Mouse (Mus musculus) adrenal gland, adult 8-10 months (tissue): ENCODE measurements around the gene Hip1. TPM values are rescaled to one million over a fixed set of nuclear protein-coding genes. Genes with fewer than 3 reads are reported as not detected.
A peak's percentile ranks its signal among the peaks of the same experiment; 100 is the strongest.
"Not testable (repeated sequence)": the region's sequence is repeated elsewhere in the genome, so short reads cannot be mapped to it uniquely, and the experiment has no call there.

Experiments used
- DNase-seq: peaks from one replicate; pipeline ENCODE4 v3.0.0; 2022
- total RNA-seq, 4 experiments: library from RNA; stranded (reverse); gene quantifications; 2 replicates each; pipeline ENCODE4 v1.2.4; 2022

Hip1 gene
- total RNA-seq, 4 experiments from 2014 or later: 18.9 to 39.9 (median 33.1) TPM

DNA sequence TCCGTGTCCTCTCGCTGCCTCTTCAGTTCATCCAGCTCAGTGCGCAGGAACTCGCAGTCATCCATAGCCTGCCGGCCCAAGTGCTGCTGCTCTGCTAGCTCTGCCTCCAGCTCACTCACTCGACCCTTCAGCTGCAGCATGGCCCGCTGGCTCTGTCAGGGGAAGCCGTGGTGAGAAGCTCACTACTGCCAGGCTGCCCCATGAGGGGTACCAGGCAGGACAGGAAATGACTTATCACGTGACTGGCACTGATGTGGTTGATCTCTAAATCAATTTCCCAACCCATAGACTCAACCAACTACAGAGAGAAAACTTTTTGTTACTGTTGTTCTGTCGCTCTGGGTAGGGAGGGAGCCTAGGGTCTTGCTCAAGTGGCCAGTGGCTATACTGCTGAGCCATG is 109.9 kb downstream of the Hip1 start:
- no peak for DNase-seq

DNA sequence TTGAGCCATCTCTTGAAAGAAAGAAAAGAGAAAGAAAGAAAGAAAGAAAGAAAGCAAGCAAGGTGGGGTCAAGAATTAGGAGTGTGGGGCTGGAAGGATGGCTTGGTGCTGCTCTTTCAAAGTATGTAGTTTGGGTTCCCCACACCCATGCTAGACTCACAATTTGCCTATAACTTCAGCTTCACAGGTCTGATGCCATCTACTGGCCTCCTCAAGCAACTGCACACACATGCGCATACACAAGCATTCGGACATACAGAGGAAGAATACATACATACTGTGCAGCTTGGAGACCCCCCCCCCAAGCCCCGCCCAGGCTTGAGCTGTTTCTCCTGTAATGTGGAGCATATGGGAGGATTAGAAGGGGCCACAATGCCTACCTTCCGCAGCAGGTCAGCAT is 111.1 kb downstream of the Hip1 start:
- no peak for DNase-seq

DNA sequence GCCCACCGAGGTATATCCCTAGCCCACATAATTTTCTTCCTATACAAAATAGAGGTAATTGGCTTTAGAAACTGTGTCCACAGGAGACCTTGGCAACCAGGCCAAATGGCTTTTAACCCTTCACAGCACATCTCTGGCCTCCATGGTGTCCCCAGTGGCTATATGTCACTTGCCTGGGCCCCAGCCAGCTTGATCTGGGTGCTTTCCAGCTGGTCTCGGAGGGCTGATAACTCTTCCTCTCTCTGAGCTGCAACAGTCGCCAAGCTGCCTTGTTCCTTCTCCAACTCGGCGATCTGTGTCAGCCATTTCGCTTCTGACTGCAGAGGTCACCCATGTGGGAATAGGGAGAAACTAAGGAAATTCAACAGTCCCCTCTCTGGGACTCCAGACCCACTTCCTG is 113.8 kb downstream of the Hip1 start:
- DNase-seq: no peak

DNA sequence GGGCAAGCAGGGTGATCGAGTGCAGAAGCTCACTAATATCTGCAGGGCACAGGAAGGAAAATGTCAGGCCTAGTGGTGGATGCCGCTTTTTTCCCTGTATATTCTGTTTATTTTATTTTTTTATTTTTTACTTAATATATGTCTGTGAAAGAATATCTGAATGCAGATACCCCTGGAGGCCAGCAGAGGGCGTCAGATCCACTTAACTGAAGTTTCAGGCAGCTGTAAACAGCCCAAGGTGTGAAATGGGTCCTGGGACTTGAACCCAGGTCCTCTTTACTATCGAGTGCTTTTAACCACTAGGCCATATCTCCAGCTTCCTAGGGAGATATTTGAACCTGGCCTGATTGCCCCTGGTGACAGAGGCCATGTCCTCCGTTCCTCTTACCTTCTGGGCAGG is 116.1 kb downstream of the Hip1 start:
- no peak for DNase-seq

DNA sequence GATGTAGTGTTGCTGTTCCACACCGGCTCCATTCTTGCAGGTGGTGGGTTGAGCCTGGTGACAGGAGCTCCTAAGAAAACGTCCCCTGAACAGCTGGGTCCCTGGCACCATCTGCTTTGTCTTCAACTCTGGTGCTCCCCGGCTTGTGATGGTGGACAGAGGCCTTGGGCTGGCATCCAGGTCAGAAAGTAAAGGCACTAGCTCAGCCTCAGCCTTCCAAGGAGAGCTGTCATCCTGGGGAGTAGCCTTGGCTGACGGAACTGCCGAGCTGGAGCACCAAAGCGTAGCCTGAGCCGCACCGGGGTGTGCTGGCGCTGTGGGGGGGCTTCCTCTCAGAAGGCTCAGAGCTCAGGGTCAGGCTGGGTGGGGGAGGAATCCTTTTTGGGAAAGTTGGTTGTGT is 134.7 kb downstream of the Hip1 start:
- peak; percentile 63 for DNase-seq

DNA sequence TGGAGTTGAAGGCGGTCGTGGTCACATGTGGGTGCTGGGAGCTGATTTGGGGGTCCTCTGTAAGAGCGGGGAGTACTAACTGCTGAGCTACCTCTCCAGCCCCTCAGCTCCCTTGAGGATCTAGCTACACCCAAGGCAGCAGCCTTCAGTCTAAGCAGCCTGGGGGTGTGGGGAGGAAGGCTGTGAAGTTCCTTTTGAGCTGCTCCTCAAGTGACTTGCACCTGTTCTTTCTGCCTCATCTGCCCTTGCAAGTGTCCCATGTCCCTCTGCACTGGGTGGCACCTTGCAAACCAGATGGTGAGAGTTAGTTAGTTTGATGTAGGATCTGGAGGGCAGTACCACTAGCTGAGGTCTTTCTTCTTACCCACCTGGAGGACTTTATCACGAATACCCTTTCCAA is 136.8 kb downstream of the Hip1 start:
- no peak for DNase-seq

DNA sequence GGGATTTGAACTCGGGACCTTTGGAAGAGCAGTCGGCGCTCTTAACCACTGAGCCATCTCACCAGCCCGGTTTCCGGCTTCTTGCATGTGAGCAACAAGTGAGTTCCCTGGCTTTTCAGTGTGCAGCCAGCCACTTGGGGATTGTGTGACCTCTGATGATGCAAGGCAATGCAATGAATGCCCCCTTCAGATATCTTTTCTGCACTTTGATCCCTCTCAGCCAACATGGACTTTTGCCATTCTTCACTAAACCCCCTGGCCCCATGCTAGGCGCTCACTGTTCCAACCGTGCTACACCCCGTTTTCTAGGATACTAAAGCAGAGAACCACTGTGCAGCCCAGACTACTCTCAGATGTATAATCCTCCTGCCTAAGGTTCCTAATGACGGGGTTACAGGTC is 139.5 kb downstream of the Hip1 start:
- DNase-seq: no peak

DNA sequence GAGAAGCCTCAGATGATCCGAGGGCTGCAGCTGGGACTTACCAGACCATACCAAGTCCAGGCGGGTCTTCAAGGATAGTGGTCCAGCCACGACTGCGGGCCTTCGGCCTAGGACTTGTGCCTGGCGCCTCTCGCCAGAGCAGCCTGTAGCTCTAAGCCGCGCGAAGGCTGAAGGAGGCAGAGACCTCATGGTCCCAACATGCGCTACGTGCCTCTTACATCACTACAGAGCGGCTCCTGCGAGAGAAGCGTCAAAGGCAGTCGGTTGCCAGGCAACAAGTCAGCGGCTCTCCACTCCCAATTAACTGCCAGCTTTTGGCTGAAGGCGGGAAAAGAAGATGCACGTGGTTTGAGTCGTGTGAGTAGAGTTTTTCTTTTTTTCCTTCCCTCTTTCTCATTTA is 140.3 kb downstream of the Hip1 start:
- no peak for DNase-seq

DNA sequence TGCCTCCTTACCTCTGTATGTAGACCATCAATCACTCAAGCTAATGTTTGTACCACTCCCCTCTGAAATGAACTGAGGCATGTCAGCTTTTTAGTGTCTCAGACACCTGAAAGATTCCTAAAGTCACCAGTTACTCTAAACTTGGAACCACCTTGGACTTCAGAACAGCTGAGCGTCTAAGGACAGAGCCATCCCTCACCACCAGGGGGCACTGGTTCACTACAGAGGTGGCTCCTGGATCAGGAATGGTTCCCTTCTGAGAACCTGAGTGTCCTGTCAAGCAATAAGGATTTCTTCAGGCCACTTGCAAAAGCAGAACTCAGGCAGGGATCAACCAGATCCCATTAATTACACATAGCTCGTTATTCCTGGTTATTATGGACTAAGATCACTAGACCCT is 144.7 kb downstream of the Hip1 start:
- DNase-seq: peak; percentile 59

DNA sequence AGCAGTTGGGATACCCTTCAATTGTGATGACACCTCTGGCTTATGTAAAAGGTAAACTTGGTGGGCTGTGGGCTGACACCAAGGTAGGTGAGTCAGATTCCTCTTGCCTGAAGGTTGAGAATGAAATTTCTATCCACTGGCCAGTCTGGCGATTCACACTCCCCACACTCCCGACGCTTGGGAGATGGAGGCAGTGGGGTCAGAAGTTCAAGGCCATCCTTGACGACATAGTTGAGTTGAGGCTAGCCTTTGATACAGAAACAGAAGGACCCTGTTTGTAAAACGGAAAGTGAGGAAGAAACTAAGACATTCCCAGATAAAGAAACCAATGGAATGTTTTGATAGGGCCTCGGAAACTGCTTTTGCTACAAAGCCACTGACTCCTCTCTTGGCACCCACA is 145.5 kb downstream of the Hip1 start:
- DNase-seq: no peak

DNA sequence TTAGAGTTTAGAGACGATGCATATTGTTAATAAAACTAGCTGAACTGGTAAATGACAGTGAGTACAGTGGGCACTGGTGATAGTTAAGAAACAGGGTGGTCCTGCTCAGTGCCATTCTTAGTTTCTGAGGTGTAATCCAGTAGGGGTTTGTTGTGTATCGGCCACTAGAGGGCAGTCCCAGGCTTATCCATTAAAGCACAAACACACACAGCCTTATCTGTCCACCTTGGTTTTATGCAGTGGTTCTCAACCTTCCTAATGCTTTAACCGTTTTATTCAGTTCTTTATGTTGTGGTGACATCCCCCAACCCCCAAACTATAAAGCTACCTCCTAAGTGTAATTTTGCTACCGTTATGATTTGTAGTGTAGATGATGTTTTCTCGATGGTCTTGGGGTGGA is 149.1 kb downstream of the Hip1 start:
- no peak for DNase-seq

DNA sequence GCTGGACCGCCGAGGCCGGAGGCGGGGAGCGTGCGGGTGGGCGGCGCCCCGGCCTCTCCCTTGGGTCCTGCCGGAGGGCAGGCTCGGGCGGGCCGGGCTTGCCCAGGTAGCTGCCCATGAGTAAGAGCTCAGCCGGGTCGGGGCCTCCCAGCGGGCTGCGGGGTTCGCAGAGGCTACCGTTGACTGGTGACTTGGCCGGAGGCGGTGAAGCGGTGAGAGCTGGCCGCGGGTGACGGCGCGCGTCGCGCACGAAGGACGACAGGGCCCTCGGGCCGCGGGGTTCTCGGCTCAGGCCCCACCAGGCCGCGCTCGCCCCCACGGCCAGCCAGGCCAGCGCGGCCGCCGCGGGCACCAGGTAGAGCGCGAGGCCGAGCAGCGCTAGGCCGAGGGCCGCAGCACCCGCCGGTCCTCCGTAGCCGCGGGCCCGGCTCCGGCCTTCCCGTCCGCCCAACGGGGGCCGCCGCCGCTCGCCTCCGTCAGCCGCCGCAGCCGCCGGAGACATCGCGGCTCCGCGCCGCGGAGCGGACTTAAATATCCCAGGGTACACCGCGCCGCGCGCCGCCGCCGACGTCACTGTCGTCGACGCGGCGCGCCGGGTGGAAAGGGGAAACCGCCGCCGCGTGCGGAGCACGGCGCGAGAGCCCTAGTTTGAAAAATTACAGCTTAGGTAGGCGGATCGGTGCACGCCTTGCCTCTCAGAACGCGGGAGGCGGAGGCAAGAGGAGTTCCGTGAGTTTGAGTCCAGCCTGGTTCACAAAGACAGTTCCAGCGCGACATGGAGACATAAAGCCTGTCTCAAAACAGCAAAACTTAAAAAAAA is 150.7 kb downstream of the Hip1 start, which contains the start of gene Pom121:
TSS of gene Pom121 (minus strand) at position 543 of the 820 bp plus-strand sequence.
- peak; percentile 76 for DNase-seq

DNA sequence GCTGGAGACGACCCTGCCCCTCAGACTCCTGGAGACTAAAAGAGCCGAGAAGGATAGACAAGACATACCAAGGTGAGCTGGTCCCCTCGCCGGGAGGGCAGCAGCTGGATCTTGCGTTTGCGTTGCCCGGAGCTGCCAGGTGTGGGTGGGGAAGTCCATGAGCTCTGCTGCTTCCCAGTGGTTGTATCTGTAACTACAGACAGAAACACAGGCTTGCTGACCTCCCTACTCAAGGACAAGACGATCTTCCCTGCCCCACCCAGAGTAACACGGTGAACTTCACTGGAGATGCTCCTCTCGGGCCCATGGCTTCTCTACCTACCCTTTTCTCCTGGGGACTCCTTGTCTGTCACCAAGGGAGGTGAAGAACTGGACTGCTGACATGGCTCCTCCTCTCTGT is 161.1 kb downstream of the Hip1 start:
- no peak for DNase-seq

DNA sequence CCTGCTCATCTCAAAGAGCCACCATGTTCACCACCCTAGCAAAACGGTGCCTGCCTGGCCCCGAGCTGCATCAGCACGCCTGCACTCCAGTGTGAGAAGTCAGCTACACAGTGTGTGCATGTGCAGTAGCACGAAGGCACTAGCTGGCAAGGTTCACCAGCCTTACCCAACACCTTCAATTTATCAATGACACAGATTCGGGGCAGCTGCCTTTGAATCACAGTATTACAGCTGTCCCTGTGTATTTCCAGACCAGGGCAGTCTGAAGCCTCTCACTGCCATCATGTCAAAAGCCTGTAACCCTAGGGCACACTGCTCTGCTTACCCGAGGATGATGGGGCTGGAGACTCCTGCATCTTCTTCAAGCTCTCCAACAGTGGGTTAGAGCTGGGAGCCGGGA is 162.2 kb downstream of the Hip1 start:
- DNase-seq: no peak

DNA sequence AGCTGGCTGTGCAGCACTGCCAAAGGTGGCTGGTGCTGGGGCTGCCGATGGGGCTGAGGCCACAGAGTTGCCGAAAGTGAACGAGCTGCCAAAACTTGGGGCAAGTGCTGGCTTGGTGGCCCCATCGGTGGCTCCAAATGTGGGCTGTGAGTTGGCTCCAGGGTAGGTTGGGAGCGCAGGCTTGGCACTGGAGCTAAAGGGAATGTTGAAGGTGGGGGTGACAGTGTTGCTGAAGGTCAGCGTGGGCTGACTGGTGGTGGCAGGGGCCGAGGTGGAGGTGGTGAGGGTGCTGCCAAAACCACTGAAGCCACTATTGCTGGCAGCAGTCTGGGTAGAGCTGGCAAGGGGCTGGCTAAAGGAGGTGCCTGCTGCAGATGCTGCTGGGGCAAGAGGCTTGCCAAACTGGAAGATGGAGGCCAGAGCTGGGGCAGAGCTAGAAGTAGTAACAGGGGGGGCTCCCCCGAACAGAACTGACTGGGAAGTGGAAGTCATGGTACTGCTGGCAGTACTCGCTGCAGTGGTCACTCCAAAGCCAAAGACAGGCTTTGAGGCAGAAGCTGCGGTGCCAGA is 163.5 kb downstream of the Hip1 start:
- no peak for DNase-seq

DNA sequence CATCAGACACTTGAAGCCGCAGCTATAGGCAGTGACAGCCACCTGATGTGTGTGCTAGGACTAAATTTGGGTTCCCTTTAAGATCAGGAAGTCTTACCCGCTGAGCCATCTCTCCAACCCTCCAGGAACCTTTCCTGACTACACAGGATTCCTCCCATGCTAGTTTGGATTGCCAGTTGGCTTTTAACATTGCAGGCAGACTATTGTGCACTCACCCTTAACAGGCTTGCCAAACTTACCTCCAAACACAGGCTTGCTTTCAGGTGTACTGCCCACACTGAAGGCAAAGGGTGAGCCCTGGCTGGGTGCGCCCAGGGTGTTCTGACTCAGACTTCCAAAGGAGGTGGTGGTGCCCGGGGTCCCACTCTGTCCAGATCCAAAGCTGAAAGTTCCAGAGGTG is 164.2 kb downstream of the Hip1 start:
- DNase-seq: no peak

DNA sequence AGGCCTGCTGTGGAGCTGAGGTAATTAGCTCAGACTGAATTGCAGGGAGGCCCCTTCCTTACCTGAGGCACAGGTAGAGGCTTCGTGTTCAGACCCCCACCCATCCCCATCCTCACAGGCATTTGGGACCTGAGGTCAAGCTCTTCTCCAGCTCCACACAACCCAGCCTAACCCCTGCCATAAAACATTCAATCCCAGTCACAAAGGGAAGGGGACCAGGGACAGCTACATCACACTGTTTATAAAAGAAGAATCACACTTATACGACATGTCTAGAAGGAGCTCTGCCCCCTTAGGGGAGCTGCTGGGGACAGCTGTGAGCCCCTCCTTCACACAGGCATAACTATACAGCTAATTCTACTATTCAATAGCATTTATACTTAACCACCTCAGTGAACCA is 168.6 kb downstream of the Hip1 start:
- no peak for DNase-seq

DNA sequence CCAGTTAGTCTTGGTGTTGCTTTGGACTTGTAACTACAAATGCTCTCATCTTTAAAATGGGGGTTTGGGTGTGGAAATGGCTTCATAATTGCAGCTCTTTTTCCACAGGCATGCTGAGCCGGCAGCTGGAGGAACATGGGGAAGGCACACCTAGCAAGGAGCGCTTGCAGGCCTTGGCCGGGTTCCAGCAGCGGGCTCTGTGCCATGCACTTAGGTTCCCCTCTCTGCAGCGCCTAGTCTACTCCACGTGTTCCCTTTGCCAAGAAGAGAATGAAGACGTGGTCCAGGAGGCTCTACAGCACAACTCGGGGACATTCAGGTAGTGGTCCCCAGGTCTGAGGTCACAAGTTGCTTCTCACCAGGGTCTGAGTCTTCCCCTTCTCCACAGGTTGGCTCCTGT is 169.8 kb downstream of the Hip1 start:
- DNase-seq: no peak

DNA sequence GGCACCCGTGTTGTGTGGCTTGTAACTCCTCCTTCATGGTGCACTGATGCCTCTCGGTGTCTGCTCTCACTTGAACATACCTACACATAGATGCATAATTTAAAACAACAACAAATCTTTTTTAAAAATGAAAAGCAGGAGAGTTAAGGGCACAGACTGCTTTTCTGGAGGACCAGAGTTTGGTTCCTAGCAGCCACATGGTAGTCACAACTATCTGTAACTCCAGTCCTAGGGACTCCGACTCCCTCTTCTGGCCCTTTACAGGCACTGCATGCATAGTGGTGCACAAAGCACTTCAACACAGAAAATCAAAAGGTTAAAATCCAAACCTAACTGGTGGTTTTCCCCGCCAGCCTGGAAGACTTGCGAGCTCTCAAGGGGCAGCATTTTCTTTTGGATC is 171.3 kb downstream of the Hip1 start:
- DNase-seq: no peak

DNA sequence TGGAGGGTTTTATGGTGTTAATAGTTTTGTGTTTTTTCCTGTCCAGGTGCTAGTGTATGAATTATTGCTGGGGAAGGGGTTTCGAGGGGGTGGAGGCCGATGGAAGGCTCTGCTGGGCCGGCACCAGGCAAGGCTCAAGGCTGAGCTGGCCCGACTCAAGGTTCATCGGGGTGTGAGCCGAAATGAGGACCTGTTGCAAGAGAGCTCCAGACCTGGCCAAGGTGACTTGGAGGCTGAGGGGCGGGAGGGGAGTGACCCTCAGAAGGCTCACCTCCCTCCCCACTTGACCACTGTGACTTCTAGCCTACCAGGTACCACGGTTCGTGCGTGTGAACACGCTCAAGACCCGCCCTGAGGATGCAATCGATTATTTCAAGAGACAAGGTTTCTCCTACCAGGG is 173.7 kb downstream of the Hip1 start:
- DNase-seq: no peak

DNA sequence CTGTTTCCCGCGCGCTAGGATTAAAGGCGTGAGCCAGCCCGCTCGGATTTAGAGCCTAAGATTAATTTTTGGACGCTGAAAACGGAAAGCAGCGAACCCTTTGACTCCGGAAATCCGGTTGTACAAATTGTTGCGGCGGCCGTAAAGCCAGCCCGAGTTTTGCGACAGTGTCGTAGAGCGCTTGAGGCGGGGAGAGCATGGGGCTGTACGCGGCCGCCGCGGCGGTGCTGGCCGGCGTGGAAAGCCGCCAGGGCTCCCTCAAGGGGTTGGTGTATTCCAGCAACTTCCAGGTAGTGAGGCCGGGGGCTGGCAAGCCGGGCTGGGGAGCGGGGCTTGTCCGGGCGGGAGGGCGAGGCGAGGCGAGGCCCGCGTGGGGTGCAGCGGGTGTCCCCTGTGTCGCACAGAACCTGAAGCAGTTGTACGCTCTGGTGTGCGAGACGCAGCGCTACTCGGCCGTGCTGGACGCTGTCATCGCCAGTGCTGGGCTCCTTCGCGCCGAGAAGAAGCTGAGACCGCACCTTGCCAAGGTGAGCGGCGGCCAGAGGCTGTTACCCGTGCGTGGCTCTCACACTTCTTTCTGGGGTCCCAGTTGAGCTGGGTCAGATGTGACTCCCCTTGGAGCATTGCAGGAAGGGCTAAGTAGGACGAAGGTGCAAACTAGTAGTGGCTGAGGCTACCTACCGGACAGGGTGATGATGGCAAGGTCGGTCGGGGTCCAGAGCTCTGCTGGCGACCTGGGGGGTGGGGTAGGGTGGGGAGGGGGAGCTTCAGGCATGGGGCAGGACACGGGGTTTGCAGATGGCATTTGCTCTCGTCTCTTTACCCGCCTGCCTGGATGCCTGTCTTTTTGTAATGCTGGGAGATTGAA is 174.9 kb downstream of the Hip1 start, which contains the start of gene Nsun5:
TSS of gene Nsun5 (plus strand) at position 167 of the 868 bp plus-strand sequence.
- DNase-seq: peak; percentile 92

DNA sequence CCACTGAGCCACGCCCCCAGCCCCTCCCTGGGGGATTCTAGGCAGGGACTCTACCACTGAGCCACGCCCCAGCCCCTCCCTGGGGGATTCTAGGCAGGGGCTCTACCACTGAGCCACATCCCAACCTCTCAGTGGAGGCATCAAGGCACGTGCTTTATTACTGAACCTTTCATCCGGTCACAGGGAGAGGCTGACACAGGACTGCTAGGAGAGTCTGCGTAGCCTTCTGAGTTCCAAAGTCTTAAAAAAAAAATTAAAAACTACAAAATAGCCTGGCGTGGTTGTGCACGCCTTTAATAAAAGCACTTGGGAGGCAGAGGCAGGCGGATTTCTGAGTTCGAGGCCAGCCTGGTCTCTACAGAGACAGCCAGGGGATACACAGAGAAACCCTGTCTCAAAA is 175.7 kb downstream of the Hip1 start:
- not testable (repeated sequence) for DNase-seq

DNA sequence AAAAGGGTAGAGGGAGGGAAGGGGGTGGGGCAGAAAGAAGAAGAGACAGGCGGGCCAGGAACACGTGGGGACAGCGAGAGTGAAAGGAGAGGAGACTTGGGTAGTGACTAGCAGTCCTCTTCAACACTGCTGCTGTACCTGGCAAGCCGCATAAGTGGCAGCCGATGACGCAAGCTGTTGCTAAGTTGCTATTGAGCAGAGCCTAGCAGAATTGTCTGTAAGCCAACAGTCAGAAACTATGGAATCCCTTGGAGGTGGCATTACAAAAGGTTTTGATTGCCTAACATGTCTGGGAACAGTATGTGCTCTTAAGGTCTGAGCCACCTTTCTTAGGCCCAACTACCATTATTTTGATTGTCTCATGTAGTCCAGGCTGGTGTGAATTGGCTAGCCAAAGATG is 176.6 kb downstream of the Hip1 start:
- no peak for DNase-seq
